Mouse (Mus musculus) lung, embryonic 15.5 days (tissue): Measurements from ENCODE around the gene Plekha7. TPM values are rescaled to one million over a fixed set of nuclear protein-coding genes. Genes with fewer than 3 reads are reported as not detected.

Experiments
- ATAC-seq: fragments of 200-750 bp; cut with Nextera tagmentation; 2 replicates; pipeline ENCODE4 v1.8.0; 2017; ENCODE audit warnings: moderate number of reproducible peaks, borderline replicate concordance; ENCODE audit not compliant: low FRiP score, low TSS enrichment; ENCODE audit errors: extremely low read depth
- H3K27ac ChIP-seq: fragments of 300-500 bp; sonication (generic); 2 replicates; pipeline ENCODE4 v1.5.1; 2015; ENCODE audit warnings: moderate library complexity, mild to moderate bottlenecking, inconsistent platforms
- H3K27me3 ChIP-seq: fragments of 300-500 bp; sonication (generic); 2 replicates; pipeline ENCODE4 v1.6.1; 2015; ENCODE audit warnings: inconsistent platforms
- H3K36me3 ChIP-seq: fragments of 300-500 bp; sonication (generic); 2 replicates; pipeline ENCODE4 v1.6.1; 2015; ENCODE audit warnings: inconsistent platforms
- H3K4me1 ChIP-seq: fragments of 300-500 bp; sonication (generic); 2 replicates; pipeline ENCODE4 v1.6.1; 2015; ENCODE audit warnings: inconsistent platforms
- H3K4me2 ChIP-seq: fragments of 300-500 bp; sonication (generic); 2 replicates; pipeline ENCODE4 v1.6.1; 2015; ENCODE audit warnings: inconsistent platforms, mild to moderate bottlenecking, moderate library complexity
- H3K4me3 ChIP-seq: fragments of 300-500 bp; sonication (generic); 2 replicates; pipeline ENCODE4 v1.5.1; 2015; ENCODE audit warnings: mild to moderate bottlenecking, inconsistent platforms
- H3K9ac ChIP-seq: fragments of 300-500 bp; sonication (generic); 2 replicates; pipeline ENCODE4 v1.6.1; 2015; ENCODE audit warnings: inconsistent platforms
- H3K9me3 ChIP-seq: fragments of 300-500 bp; sonication (generic); 2 replicates; pipeline ENCODE4 v1.6.1; 2016; ENCODE audit warnings: inconsistent platforms
- WGBS: fragments of 180-500 bp; shearing (Covaris S2); methylation state at CpG from one replicate; pipeline ENCODE4 v1.1.7; 2015; 5-methylcytosine and 5-hydroxymethylcytosine counted together
- polyA plus RNA-seq: library from polyadenylated mRNA; unstranded; fragments of >200 nt; fragmentation: Nextera tagmentation; extraction: Ambion mirVana; gene quantifications from 2 replicates; pipeline ENCODE4 v1.2.1, GENCODE M21; 2015

Gene Plekha7
- polyA plus RNA-seq, 1 experiment from 2014 or later = 15.1 TPM

GRCm38 (mm10) chr7:116262101-116262500, 46.1 kb downstream of the Plekha7 start:
- H3K4me1 ChIP-seq = peaks cover 5% of the 10 kb centered on the region; the same call in 1 of the 2 replicates
- H3K9ac ChIP-seq = no peak overlapping the region
- H3K27me3 ChIP-seq = no peaks in the 10 kb centered on the region
- no peaks in the 10 kb centered on the region for H3K9me3 ChIP-seq
- H3K36me3 ChIP-seq = no peaks in the 10 kb centered on the region
- ATAC-seq = 0 out of 2 replicates have a peak, but pooled peaks have one; percentile 21
- no peak overlapping the region for H3K4me3 ChIP-seq
- WGBS = 33% methylated on average over 4 of the region's 4 CpGs
- H3K4me2 ChIP-seq = no peak overlapping the region
- H3K27ac ChIP-seq = no peak overlapping the region

- 69% methylated on average over 4 of the region's 4 CpGs for WGBS
- H3K4me2 ChIP-seq = no peak overlapping the region
Observed at GRCm38 (mm10) chr7:116260826-116261615, 47.2 kb downstream of the Plekha7 start.

GRCm38 (mm10) chr7:116258464-116259185, 49.6 kb downstream of the Plekha7 start:
- WGBS = 74% methylated on average over 17 of the region's 17 CpGs
- no peaks in the 10 kb centered on the region for H3K9me3 ChIP-seq

More at GRCm38 (mm10) chr7:116260826-116261615, 47.2 kb downstream of the Plekha7 start:
- Histone ChIP-seq H3K36me3 (no peaks in the 10 kb centered on the region), H3K4me3 (no peak overlapping the region), H3K27ac (no peak overlapping the region), H3K4me1 (peaks cover 5% of the 10 kb centered on the region; the same call in 1 of the 2 replicates), H3K27me3 (no peaks in the 10 kb centered on the region), H3K9me3 (no peaks in the 10 kb centered on the region), H3K9ac (no peak overlapping the region)
- no peak for ATAC-seq

GRCm38 (mm10) chr7:116257953-116258352, 50.2 kb downstream of the Plekha7 start:
- Histone ChIP-seq H3K36me3 (no peaks in the 10 kb centered on the region), H3K27me3 (no peaks in the 10 kb centered on the region), H3K27ac (no peak overlapping the region), H3K4me1 (peaks cover 2% of the 10 kb centered on the region; the same call in 1 of the 2 replicates), H3K9ac (no peak overlapping the region), H3K4me2 (no peak overlapping the region), H3K9me3 (no peaks in the 10 kb centered on the region), H3K4me3 (no peak overlapping the region)
- ATAC-seq = no peak
- 92% methylated on average over 10 of the region's 10 CpGs for WGBS

More at GRCm38 (mm10) chr7:116258464-116259185, 49.6 kb downstream of the Plekha7 start:
- Histone ChIP-seq H3K4me2 (no peak overlapping the region), H3K27ac (no peak overlapping the region), H3K9ac (no peak overlapping the region), H3K27me3 (no peaks in the 10 kb centered on the region), H3K4me1 (peaks cover 5% of the 10 kb centered on the region; the same call in 1 of the 2 replicates), H3K4me3 (no peak overlapping the region), H3K36me3 (no peaks in the 10 kb centered on the region)
- ATAC-seq = no peak; the same call in 1 of the 2 replicates

GRCm38 (mm10) chr7:116255664-116256063, 52.5 kb downstream of the Plekha7 start:
- Histone ChIP-seq H3K4me2 (no peak overlapping the region), H3K9ac (no peak overlapping the region), H3K9me3 (no peaks in the 10 kb centered on the region), H3K27ac (no peak overlapping the region), H3K4me3 (no peak overlapping the region), H3K27me3 (no peaks in the 10 kb centered on the region), H3K4me1 (no peaks in the 10 kb centered on the region), H3K36me3 (no peaks in the 10 kb centered on the region)
- ATAC-seq = no peak
- WGBS = 83% methylated on average over 5 of the region's 5 CpGs

GRCm38 (mm10) chr7:116254660-116255059, 53.5 kb downstream of the Plekha7 start:
- Histone ChIP-seq H3K4me3 (no peak overlapping the region), H3K27ac (no peak overlapping the region), H3K9me3 (no peaks in the 10 kb centered on the region), H3K36me3 (no peaks in the 10 kb centered on the region), H3K9ac (no peak overlapping the region), H3K4me2 (no peak overlapping the region), H3K27me3 (no peaks in the 10 kb centered on the region), H3K4me1 (no peaks in the 10 kb centered on the region)
- no peak for ATAC-seq
- WGBS = 88% methylated on average over 5 of the region's 5 CpGs

GRCm38 (mm10) chr7:116252470-116252869, 55.7 kb downstream of the Plekha7 start:
- Histone ChIP-seq H3K27ac (no peak overlapping the region), H3K4me3 (no peak overlapping the region), H3K4me2 (no peak overlapping the region), H3K9ac (no peak overlapping the region), H3K9me3 (no peaks in the 10 kb centered on the region), H3K4me1 (no peaks in the 10 kb centered on the region), H3K27me3 (no peaks in the 10 kb centered on the region), H3K36me3 (no peaks in the 10 kb centered on the region)
- 68% methylated on average over 4 of the region's 4 CpGs for WGBS
- ATAC-seq = no peak

GRCm38 (mm10) chr7:116251516-116251915, 56.7 kb downstream of the Plekha7 start:
- Histone ChIP-seq H3K4me3 (no peak overlapping the region), H3K27ac (no peak overlapping the region), H3K4me1 (peaks cover 8% of the 10 kb centered on the region), H3K9ac (no peak overlapping the region), H3K27me3 (no peaks in the 10 kb centered on the region), H3K36me3 (no peaks in the 10 kb centered on the region), H3K4me2 (no peak overlapping the region), H3K9me3 (no peaks in the 10 kb centered on the region)
- 51% methylated on average over 3 of the region's 3 CpGs for WGBS
- ATAC-seq = no peak

- 93% methylated on average over 11 of the region's 11 CpGs for WGBS
- Histone ChIP-seq H3K36me3 (no peaks in the 10 kb centered on the region), H3K4me2 (no peak overlapping the region), H3K4me1 (peaks cover 28% of the 10 kb centered on the region), H3K9me3 (no peaks in the 10 kb centered on the region), H3K4me3 (no peak overlapping the region), H3K27me3 (no peaks in the 10 kb centered on the region), H3K27ac (no peak overlapping the region), H3K9ac (no peak overlapping the region)
- no peak for ATAC-seq
Observed at GRCm38 (mm10) chr7:116248536-116248935, 59.6 kb downstream of the Plekha7 start.

- H3K4me1 ChIP-seq = peaks cover 28% of the 10 kb centered on the region
- no peaks in the 10 kb centered on the region for H3K27me3 ChIP-seq
- no peaks in the 10 kb centered on the region for H3K36me3 ChIP-seq
- H3K27ac ChIP-seq = no peak overlapping the region
- no peaks in the 10 kb centered on the region for H3K9me3 ChIP-seq
- ATAC-seq = no peak
- no peak overlapping the region for H3K4me3 ChIP-seq
- peak overlapping the region; percentile 45 for H3K4me2 ChIP-seq
- no peak overlapping the region for H3K9ac ChIP-seq
- 8% methylated on average over 6 of the region's 7 CpGs for WGBS
Observed at GRCm38 (mm10) chr7:116247377-116247729, 60.8 kb downstream of the Plekha7 start.

GRCm38 (mm10) chr7:116246696-116247376, 61.3 kb downstream of the Plekha7 start:
- no peaks in the 10 kb centered on the region for H3K27me3 ChIP-seq
- H3K36me3 ChIP-seq = no peaks in the 10 kb centered on the region
- 0 out of 2 replicates have a peak overlapping the region, but pooled peaks have one; percentile 2 for H3K27ac ChIP-seq
- no peak overlapping the region for H3K9ac ChIP-seq
- no peaks in the 10 kb centered on the region for H3K9me3 ChIP-seq
- WGBS = 19% methylated on average over 14 of the region's 15 CpGs
- peaks cover 33% of the 10 kb centered on the region for H3K4me1 ChIP-seq
- H3K4me3 ChIP-seq = 0 out of 2 replicates have a peak overlapping the region, but pooled peaks have one; percentile 4
- ATAC-seq = peak; percentile 13; the same call in 1 of the 2 replicates
- H3K4me2 ChIP-seq = peak overlapping the region; percentile 45
